In genomic region chr13:21846356-21846755, GRCm38 (mm10) we compare ENCODE assay signal across 16 mouse cellular contexts. TPM values are rescaled to one million over a fixed set of nuclear protein-coding genes. Genes with fewer than 3 reads are reported as not detected.
"Had no signal": no experiment of that assay in that cellular context is flagged by ENCODE, and none has a peak within 500 bp of the region (broad histone marks: within the 10 kb centered on the region; RNA-seq: fewer than 3 reads in every experiment).

No protein-coding gene starts in this region.

RNA-seq across cellular contexts. Expression of gene Hist1h4m, which starts 34.8 kb away (rescaled TPM):
- polyA plus RNA-seq: kidney, embryonic 15.5 days; limb, embryonic 11.5 days; limb, embryonic 14.5 days; liver, adult 2 months; lung, embryonic 15.5 days; midbrain, embryonic 10.5 days; midbrain, embryonic 13.5 days; midbrain, embryonic 16.5 days; myocyte; neural tube, embryonic 13.5 days; spleen, adult 2 months; stomach, embryonic 16.5 days; testis, adult 2 months; urinary bladder, adult 2 months had no signal

RNA-seq across cellular contexts. Expression of gene Hist1h2ao, which starts 36.1 kb away (rescaled TPM):
- total RNA-seq: left cerebral cortex, postnatal 10 days had no signal
- polyA plus RNA-seq: limb, embryonic 14.5 days; liver, adult 2 months; lung, embryonic 15.5 days; midbrain, embryonic 13.5 days; midbrain, embryonic 16.5 days; myocyte; neural tube, embryonic 13.5 days; small intestine, adult 2 months; spleen, adult 2 months; testis, adult 2 months; urinary bladder, adult 2 months had no signal
